Mouse (Mus musculus): Measurements from ENCODE around the gene Ehd1.
"Not testable (repeated sequence)": the region's sequence is repeated elsewhere in the genome, so short reads cannot be mapped to it uniquely, and the experiment has no call there.

The Ehd1 gene

GRCm38 (mm10) chr19:6281122-6282020 is 4.8 kb downstream of the Ehd1 start:
- no peak for DNase-seq

- DNase-seq, result no peak
Observed at GRCm38 (mm10) chr19:6283001-6283400, 6.5 kb downstream of the Ehd1 start.

GRCm38 (mm10) chr19:6284502-6284901 is 8.0 kb downstream of the Ehd1 start:
- DNase-seq, result no peak

- DNase-seq, result no peak
Observed at GRCm38 (mm10) chr19:6285226-6285625, 8.7 kb downstream of the Ehd1 start.

- DNase-seq, result no peak
Observed at GRCm38 (mm10) chr19:6285632-6286433, 9.3 kb downstream of the Ehd1 start.

- no peak for DNase-seq
Observed at GRCm38 (mm10) chr19:6286434-6287401, 10.2 kb downstream of the Ehd1 start.

- DNase-seq, result no peak
Observed at GRCm38 (mm10) chr19:6288236-6288894, 11.8 kb downstream of the Ehd1 start.

GRCm38 (mm10) chr19:6289696-6290238 is 13.2 kb downstream of the Ehd1 start:
- no peak for DNase-seq

GRCm38 (mm10) chr19:6290720-6291116 is 14.2 kb downstream of the Ehd1 start:
- DNase-seq, result not testable (repeated sequence)

GRCm38 (mm10) chr19:6291117-6291781 is 14.7 kb downstream of the Ehd1 start:
- DNase-seq, result no peak

- no peak for DNase-seq
Observed at GRCm38 (mm10) chr19:6292262-6292661, 15.7 kb downstream of the Ehd1 start.

- no peak for DNase-seq
Observed at GRCm38 (mm10) chr19:6294301-6294700, 17.8 kb downstream of the Ehd1 start.

- DNase-seq, result no peak
Observed at GRCm38 (mm10) chr19:6296551-6297210, 20.2 kb downstream of the Ehd1 start.

GRCm38 (mm10) chr19:6297641-6298040 is 21.1 kb downstream of the Ehd1 start:
- peak; percentile 70 to 74 for DNase-seq

- DNase-seq, result no peak
Observed at GRCm38 (mm10) chr19:6299003-6299402, 22.5 kb downstream of the Ehd1 start.

GRCm38 (mm10) chr19:6299450-6300267 is 23.1 kb downstream of the Ehd1 start:
- peak; percentile 60 to 68 for DNase-seq

GRCm38 (mm10) chr19:6300402-6300841 is 23.9 kb downstream of the Ehd1 start:
- peak; percentile 81 to 86 for DNase-seq

- no peak for DNase-seq
Observed at GRCm38 (mm10) chr19:6302114-6302513, 25.6 kb downstream of the Ehd1 start.

- DNase-seq, result peak; percentile 53 to 59
Observed at GRCm38 (mm10) chr19:6302522-6302921, 26.0 kb downstream of the Ehd1 start.

GRCm38 (mm10) chr19:6303831-6304230 is 27.3 kb downstream of the Ehd1 start:
- DNase-seq, result no peak

Data from lung, adult 18-20 months (tissue).